Mouse (Mus musculus): ENCODE data around the gene Zfhx2. TPM values are rescaled to one million over a fixed set of nuclear protein-coding genes. Genes with fewer than 3 reads are reported as not detected.
A peak's percentile ranks its signal among the peaks of the same experiment; 100 is the strongest.

Gene Zfhx2
- polyA plus RNA-seq, 1 experiment: 7.1 TPM

GRCm38 (mm10) chr14:55014591-55014990 lies 77.5 kb downstream of the Zfhx2 start:
- Histone ChIP-seq H3K27ac (ENCODE audit: insufficient read depth, low read depth, low read length) (peak overlapping the region; percentile 48), H3K4me3 (ENCODE audit: insufficient read depth, low read length) (peak overlapping the region; percentile 66), H3K4me1 (ENCODE audit: control insufficient read depth, insufficient read depth, low read length) (peaks cover 8% of the 10 kb centered on the region)
- TF ChIP-seq CTCF (IDR thresholded peaks at IDR 0.05; ENCODE audit: low read depth, low read length) (no peak), POLR2A (IDR thresholded peaks at IDR 0.05; ENCODE audit: borderline replicate concordance, low read depth, low read length) (no peak)

DNA sequence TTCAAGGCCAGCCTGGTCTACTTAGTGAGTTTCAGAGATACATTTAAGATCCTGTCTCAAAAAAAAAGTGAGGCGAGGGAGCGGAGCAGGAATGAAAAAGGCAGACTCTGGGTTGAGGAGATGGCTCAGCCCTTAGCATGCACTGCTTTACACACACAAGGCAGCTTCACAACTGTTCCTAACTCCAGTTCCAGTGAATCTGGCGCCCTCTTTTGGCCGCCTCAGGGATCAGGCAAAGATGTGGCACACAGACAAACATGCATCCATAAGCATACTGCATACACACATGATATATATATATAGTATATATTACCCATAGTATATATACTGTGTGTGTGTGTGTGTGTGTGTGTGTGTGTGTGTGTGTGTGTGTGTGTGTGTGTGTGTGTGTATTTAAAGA lies 81.0 kb downstream of the Zfhx2 start:
- Histone ChIP-seq H3K4me3 (ENCODE audit: insufficient read depth, low read length) (no peak overlapping the region), H3K4me1 (ENCODE audit: control insufficient read depth, insufficient read depth, low read length) (peaks cover 4% of the 10 kb centered on the region; the same call in 1 of the 2 replicates), H3K27ac (ENCODE audit: insufficient read depth, low read depth, low read length) (no peak overlapping the region)
- 0 out of 2 replicates have a peak, but pooled peaks have one; percentile 19 for TF ChIP-seq CTCF (IDR thresholded peaks at IDR 0.05; ENCODE audit: low read depth, low read length)
- TF ChIP-seq POLR2A (IDR thresholded peaks at IDR 0.05; ENCODE audit: borderline replicate concordance, low read depth, low read length): no peak

Other genes with a start within 250 kb of the Zfhx2 start
- gene Homez, start 221.4 kb downstream of the Zfhx2 start, polyA plus RNA-seq (2012; ENCODE audit: insufficient read depth, insufficient read length, missing spikeins): 5.2 and 6.5 TPM in 2 replicates
- 11.3 and 13.9 TPM in 2 replicates for gene Ppp1r3e, start 214.8 kb downstream of the Zfhx2 start, polyA plus RNA-seq (2012; ENCODE audit: insufficient read depth, insufficient read length, missing spikeins)
- gene Bcl2l2, start 208.9 kb downstream of the Zfhx2 start, polyA plus RNA-seq (2012; ENCODE audit: insufficient read depth, insufficient read length, missing spikeins): 25.9 and 29.2 TPM in 2 replicates
- not detected in 2 replicates for gene Gm20521, start 208.9 kb downstream of the Zfhx2 start, polyA plus RNA-seq (2012; ENCODE audit: insufficient read depth, insufficient read length, missing spikeins)
- 144 and 176 TPM in 2 replicates for gene Pabpn1, start 199.8 kb downstream of the Zfhx2 start, polyA plus RNA-seq (2012; ENCODE audit: insufficient read depth, insufficient read length, missing spikeins)
- gene Slc22a17, start 179.2 kb downstream of the Zfhx2 start, polyA plus RNA-seq (2012; ENCODE audit: insufficient read depth, insufficient read length, missing spikeins): 0.32 and 1.8 TPM in 2 replicates
- gene Efs, start 166.2 kb downstream of the Zfhx2 start, polyA plus RNA-seq (2012; ENCODE audit: insufficient read depth, insufficient read length, missing spikeins): not detected in 2 replicates
- not detected in 2 replicates for gene Il25, start 159.6 kb downstream of the Zfhx2 start, polyA plus RNA-seq (2012; ENCODE audit: insufficient read depth, insufficient read length, missing spikeins)
- gene Cmtm5, start 156.1 kb downstream of the Zfhx2 start, polyA plus RNA-seq (2012; ENCODE audit: insufficient read depth, insufficient read length, missing spikeins): not detected in 2 replicates
- not detected in 2 replicates for gene Myh6, start 125.4 kb downstream of the Zfhx2 start, polyA plus RNA-seq (2012; ENCODE audit: insufficient read depth, insufficient read length, missing spikeins)
- not detected in 2 replicates for gene Gm17428, start 115.4 kb downstream of the Zfhx2 start, polyA plus RNA-seq (2012; ENCODE audit: insufficient read depth, insufficient read length, missing spikeins)
- gene Myh7, start 97.7 kb downstream of the Zfhx2 start, polyA plus RNA-seq (2012; ENCODE audit: insufficient read depth, insufficient read length, missing spikeins): not detected in 2 replicates
- 38.3 and 44.2 TPM in 2 replicates for gene Ngdn, start 76.9 kb downstream of the Zfhx2 start, polyA plus RNA-seq (2012; ENCODE audit: insufficient read depth, insufficient read length, missing spikeins)
- gene Thtpa, start 2.5 kb upstream of the Zfhx2 start, polyA plus RNA-seq (2012; ENCODE audit: insufficient read depth, insufficient read length, missing spikeins): 10.6 and 12.3 TPM in 2 replicates
- 43.0 and 51.9 TPM in 2 replicates for gene Ap1g2, start 14.3 kb upstream of the Zfhx2 start, polyA plus RNA-seq (2012; ENCODE audit: insufficient read depth, insufficient read length, missing spikeins)
- not detected in 2 replicates for gene Jph4, start 24.6 kb upstream of the Zfhx2 start, polyA plus RNA-seq (2012; ENCODE audit: insufficient read depth, insufficient read length, missing spikeins)
- not detected in 2 replicates for gene Dhrs2, start 129.7 kb upstream of the Zfhx2 start, polyA plus RNA-seq (2012; ENCODE audit: insufficient read depth, insufficient read length, missing spikeins)